Mouse (Mus musculus): ENCODE data around the gene Kpna3. TPM values are rescaled to one million over a fixed set of nuclear protein-coding genes. Genes with fewer than 3 reads are reported as not detected.
"Not testable (repeated sequence)": the region's sequence is repeated elsewhere in the genome, so short reads cannot be mapped to it uniquely, and the experiment has no call there.

The Kpna3 gene
- polyA plus RNA-seq, 1 experiment from 2014 or later, result 48.4 TPM

DNA sequence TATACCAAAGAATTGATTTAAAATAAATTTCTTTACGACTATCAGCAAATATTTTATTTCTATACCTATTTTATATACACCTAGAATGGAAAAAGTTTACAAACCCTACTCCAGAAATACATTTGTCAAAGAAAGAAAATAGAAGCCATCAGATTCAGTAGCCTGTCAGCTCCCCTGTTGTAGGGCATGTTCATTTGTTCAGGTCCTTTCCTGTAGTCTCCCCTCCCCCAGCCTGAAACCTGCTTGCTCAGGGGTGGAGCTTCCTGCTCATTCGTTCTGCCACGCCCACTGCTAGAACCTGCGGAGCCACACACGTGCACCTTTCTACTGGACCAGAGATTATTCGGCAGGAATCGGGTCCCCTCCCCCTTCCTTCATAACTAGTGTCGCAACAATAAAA is 12.6 kb downstream of the Kpna3 start:
- H3K9me3 ChIP-seq (replicated peaks); H3K9ac ChIP-seq; H3K36me3 ChIP-seq; ATAC-seq (replicated peaks; ENCODE audit: low FRiP score); H3K4me2 ChIP-seq; H3K4me3 ChIP-seq (replicated peaks); H3K27me3 ChIP-seq; H3K4me1 ChIP-seq; H3K27ac ChIP-seq: not testable (repeated sequence)
- 33% methylated on average over 4 of the region's 8 CpGs for WGBS

DNA sequence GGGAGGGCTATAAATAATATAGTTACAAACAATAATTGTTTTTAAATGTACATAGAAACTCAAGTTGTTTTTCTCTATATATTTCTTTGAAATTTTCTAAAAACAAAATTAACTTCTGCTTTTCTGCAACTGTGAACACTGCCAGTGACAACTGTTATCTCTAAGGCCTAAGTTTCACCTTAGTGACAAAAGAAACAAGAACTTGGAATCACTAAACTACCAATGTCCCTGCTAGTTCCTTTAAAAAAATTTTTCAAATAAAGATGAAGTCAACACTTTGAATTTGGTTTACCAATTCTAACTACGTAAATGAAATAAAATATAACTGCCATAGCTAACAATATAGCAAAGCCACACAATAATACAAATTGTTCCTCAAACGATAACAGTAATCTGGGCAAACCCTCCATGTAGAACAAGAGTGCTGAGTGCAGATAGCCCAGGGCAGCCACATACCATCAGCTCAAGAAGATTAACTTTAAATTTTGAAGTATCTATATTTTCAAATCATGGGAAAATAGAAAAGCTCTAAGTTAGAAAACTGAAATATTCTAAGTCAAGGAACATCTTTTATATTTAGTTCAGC is 14.5 kb downstream of the Kpna3 start:
- Histone ChIP-seq H3K9ac (no peak overlapping the region), H3K27me3 (no peaks in the 10 kb centered on the region), H3K4me2 (no peak overlapping the region), H3K9me3 (replicated peaks) (no peaks in the 10 kb centered on the region), H3K4me3 (replicated peaks) (no peak overlapping the region), H3K36me3 (0 out of 2 replicates have a peak, but pooled peaks cover 4% of the 10 kb centered on the region), H3K27ac (no peak overlapping the region), H3K4me1 (no peaks in the 10 kb centered on the region; the same call in 1 of the 2 replicates)
- WGBS, result 98% methylated on average over 2 of the region's 2 CpGs
- ATAC-seq (replicated peaks; ENCODE audit: low FRiP score), result no peak

DNA sequence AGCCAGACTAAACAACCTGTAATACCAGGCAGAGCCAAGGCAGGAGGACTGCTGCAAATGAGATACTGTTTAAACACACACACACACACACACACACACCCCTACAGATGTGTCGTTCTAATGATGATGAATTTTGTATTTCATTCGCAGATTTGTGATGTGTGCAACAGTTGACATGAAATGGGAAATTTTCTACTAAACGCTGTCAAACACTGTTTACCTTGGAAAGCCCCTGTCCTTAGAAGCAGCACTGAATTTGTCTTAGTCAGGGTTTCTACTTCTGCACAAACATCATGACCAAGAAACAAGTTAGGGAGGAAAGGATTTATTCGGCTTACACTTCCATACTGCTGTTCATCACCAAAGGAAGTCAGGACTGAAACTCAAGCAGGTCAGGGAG is 24.0 kb downstream of the Kpna3 start:
- Histone ChIP-seq H3K4me3 (replicated peaks) (no peak overlapping the region), H3K27ac (no peak overlapping the region), H3K27me3 (no peaks in the 10 kb centered on the region), H3K36me3 (no peaks in the 10 kb centered on the region), H3K4me2 (no peak overlapping the region), H3K4me1 (peaks cover 9% of the 10 kb centered on the region; the same call in 1 of the 2 replicates), H3K9me3 (replicated peaks) (no peaks in the 10 kb centered on the region), H3K9ac (no peak overlapping the region)
- 56% methylated on average over 4 of the region's 4 CpGs for WGBS
- ATAC-seq (replicated peaks; ENCODE audit: low FRiP score), result no peak

DNA sequence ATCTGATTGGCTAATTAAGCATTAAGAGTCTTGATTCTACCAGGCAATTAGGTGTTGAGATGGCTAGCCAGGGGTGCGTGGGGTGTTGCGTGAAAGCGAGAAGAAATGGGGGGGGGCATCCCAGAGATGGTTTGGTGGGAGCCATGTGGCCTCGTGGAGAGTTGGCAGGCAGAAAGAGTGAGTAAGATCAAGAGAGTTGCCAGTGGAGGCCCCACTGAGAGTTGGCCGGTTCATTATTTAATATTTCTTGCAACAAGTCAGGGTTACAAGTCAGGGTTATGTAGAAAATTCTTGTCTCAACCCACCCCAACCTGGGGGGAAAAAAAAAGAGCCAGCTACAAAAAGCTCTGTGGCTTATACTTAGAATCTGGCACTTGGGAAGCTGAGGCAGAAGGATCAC is 24.4 kb downstream of the Kpna3 start:
- peaks cover 9% of the 10 kb centered on the region; the same call in 1 of the 2 replicates for H3K4me1 ChIP-seq
- WGBS, result 71% methylated on average over 5 of the region's 5 CpGs
- H3K4me3 ChIP-seq (replicated peaks), result no peak overlapping the region
- no peaks in the 10 kb centered on the region for H3K27me3 ChIP-seq
- H3K9ac ChIP-seq, result no peak overlapping the region
- no peak for ATAC-seq (replicated peaks; ENCODE audit: low FRiP score)
- H3K27ac ChIP-seq, result no peak overlapping the region
- H3K9me3 ChIP-seq (replicated peaks), result no peaks in the 10 kb centered on the region
- H3K36me3 ChIP-seq, result no peaks in the 10 kb centered on the region
- H3K4me2 ChIP-seq, result no peak overlapping the region

DNA sequence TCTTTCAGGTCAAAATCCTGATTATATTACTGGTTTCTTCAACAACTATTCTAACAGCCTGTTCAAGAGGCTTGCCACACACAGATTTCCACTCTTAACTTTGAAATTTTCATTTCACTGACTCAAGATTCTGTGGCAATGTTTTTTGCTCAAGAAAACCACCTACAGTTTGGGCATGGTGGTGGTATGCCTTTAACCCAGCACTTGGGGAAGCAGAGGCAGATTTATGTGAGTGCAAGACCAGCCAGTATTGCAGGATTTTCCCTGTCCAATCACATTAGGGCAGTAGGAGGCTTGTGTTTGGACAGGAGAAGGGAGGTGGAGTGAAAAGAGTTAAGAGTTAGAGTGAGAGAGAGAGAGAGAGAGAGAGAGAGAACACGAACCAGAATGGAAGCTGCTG is 24.9 kb downstream of the Kpna3 start:
- Histone ChIP-seq H3K4me1 (peaks cover 9% of the 10 kb centered on the region; the same call in 1 of the 2 replicates), H3K36me3 (no peaks in the 10 kb centered on the region), H3K9me3 (replicated peaks) (no peaks in the 10 kb centered on the region), H3K4me2 (no peak overlapping the region), H3K4me3 (replicated peaks) (no peak overlapping the region), H3K27ac (no peak overlapping the region), H3K27me3 (no peaks in the 10 kb centered on the region), H3K9ac (no peak overlapping the region)
- no peak for ATAC-seq (replicated peaks; ENCODE audit: low FRiP score)
- WGBS, result 16% methylated on average over 1 of the region's 1 CpGs

DNA sequence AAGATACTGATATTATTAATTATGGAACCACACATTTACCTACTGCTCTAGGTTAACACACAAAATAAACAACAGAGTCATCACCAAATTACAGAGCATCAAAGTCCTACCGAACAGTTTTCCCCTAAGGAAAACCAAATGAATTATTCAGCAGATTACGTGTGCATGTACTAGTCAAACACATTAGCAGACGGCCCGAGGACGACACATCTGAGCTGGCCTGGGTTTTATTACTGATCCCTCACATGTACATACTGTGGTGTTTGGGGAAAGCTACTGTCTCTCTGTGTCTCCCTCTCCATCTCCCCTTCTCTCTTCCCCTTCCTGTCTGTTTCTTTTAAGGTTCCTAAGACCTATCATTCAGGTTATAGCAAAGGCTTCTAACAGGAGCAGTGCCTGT is 25.5 kb downstream of the Kpna3 start:
- Histone ChIP-seq H3K4me2 (no peak overlapping the region), H3K27me3 (no peaks in the 10 kb centered on the region), H3K36me3 (no peaks in the 10 kb centered on the region), H3K4me3 (replicated peaks) (no peak overlapping the region), H3K4me1 (peaks cover 9% of the 10 kb centered on the region; the same call in 1 of the 2 replicates), H3K27ac (no peak overlapping the region), H3K9ac (no peak overlapping the region), H3K9me3 (replicated peaks) (no peaks in the 10 kb centered on the region)
- WGBS, result 59% methylated on average over 5 of the region's 5 CpGs
- ATAC-seq (replicated peaks; ENCODE audit: low FRiP score), result no peak

DNA sequence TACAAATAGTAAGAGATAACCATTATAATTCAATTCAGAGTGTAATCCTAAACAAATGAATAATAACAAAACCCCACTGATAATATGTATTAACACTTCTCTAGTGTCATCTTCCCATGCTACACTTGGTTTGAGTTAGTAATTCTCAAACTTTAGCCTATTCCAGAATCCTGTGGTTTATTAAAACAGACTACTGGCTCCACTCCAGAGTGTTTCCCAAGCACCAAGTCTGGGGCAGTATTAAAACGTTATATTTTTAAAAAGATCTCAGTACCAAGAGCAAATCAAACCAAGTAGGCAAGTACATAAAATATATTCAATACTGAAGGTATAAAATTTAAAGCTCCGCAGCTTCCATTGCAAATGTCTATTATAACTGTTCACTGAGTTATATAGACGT is 26.0 kb downstream of the Kpna3 start:
- WGBS, result 75% methylated on average over 3 of the region's 3 CpGs
- H3K4me3 ChIP-seq (replicated peaks), result no peak overlapping the region
- H3K27me3 ChIP-seq, result no peaks in the 10 kb centered on the region
- H3K4me1 ChIP-seq, result peaks cover 9% of the 10 kb centered on the region; the same call in 1 of the 2 replicates
- H3K4me2 ChIP-seq, result no peak overlapping the region
- H3K9me3 ChIP-seq (replicated peaks), result no peaks in the 10 kb centered on the region
- no peaks in the 10 kb centered on the region for H3K36me3 ChIP-seq
- H3K27ac ChIP-seq, result no peak overlapping the region
- no peak for ATAC-seq (replicated peaks; ENCODE audit: low FRiP score)
- H3K9ac ChIP-seq, result no peak overlapping the region

DNA sequence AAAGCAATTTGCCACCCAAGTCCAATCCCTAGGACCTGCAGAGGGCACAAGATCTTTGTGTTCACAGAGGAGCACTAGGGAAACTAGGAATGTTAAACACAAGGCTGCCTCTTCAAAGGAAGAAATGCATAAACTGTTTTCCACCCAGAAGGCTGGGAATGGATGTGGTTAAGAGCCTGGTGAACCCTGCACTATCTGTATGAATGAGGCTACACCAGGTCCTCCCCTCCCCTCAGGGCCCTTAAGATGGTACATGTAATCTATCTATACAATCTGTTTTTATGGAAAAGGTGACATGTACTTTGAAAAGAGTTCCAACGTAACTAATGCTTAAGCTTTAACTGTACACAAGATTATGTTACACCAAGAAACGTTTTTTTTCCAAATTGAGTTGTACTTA is 29.7 kb downstream of the Kpna3 start:
- WGBS, result 50% methylated on average over 2 of the region's 2 CpGs
- H3K36me3 ChIP-seq, result 0 out of 2 replicates have a peak, but pooled peaks cover under 1% of the 10 kb centered on the region
- H3K9me3 ChIP-seq (replicated peaks), result no peaks in the 10 kb centered on the region
- 0 out of 2 replicates have a peak, but pooled peaks cover 2% of the 10 kb centered on the region for H3K4me1 ChIP-seq
- ATAC-seq (replicated peaks; ENCODE audit: low FRiP score), result no peak
- H3K4me2 ChIP-seq, result no peak overlapping the region
- H3K9ac ChIP-seq, result no peak overlapping the region
- no peaks in the 10 kb centered on the region for H3K27me3 ChIP-seq
- no peak overlapping the region for H3K27ac ChIP-seq
- H3K4me3 ChIP-seq (replicated peaks), result no peak overlapping the region

DNA sequence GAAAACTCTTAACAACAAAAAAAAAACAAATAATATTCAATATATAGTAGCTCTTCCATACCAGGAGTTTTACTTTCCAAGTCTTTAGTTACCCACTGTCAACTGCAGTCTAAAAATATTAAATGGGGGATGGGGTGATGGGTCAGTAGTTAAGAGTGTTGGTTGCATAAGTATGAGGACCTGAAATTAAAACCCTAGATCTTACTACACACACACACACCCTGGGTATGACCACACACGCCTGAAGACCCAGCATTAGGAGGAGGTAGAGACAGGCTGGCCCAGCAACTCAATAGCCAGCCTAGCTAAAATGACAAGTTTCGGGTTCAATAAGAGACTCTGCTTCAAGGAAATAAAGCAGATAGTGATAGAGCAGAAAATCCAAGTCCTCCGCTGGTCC is 32.6 kb downstream of the Kpna3 start:
- no peak for ATAC-seq (replicated peaks; ENCODE audit: low FRiP score)
- Histone ChIP-seq H3K4me1 (0 out of 2 replicates have a peak, but pooled peaks cover 2% of the 10 kb centered on the region), H3K9me3 (replicated peaks) (no peaks in the 10 kb centered on the region), H3K4me2 (no peak overlapping the region), H3K4me3 (replicated peaks) (no peak overlapping the region), H3K36me3 (peaks cover 7% of the 10 kb centered on the region), H3K27ac (no peak overlapping the region), H3K27me3 (no peaks in the 10 kb centered on the region), H3K9ac (no peak overlapping the region)
- WGBS, result 89% methylated on average over 3 of the region's 3 CpGs

DNA sequence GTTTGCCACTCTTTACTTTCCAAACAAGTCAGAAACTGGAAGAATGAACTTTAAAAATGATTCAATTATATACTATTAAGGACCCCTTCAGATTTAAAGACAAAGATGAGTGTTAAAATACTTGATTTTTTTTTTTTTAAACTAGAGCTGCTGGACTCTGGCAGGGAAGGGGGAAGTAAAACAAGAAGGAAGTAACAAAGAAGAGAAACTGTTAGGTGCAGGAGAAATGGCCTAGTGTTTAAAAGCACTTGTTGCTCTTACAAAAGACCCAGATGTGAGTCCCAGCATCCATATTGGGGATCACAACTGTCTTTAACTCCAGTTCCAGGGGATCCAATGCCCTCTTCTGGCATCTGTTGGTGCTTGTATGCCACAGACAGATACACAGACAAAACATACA is 33.9 kb downstream of the Kpna3 start:
- H3K27ac ChIP-seq, result no peak overlapping the region
- no peak overlapping the region for H3K9ac ChIP-seq
- H3K4me3 ChIP-seq (replicated peaks), result no peak overlapping the region
- no peaks in the 10 kb centered on the region for H3K27me3 ChIP-seq
- H3K4me2 ChIP-seq, result no peak overlapping the region
- no peaks in the 10 kb centered on the region for H3K4me1 ChIP-seq
- peaks cover 13% of the 10 kb centered on the region for H3K36me3 ChIP-seq
- no peaks in the 10 kb centered on the region for H3K9me3 ChIP-seq (replicated peaks)
- no peak for ATAC-seq (replicated peaks; ENCODE audit: low FRiP score)

DNA sequence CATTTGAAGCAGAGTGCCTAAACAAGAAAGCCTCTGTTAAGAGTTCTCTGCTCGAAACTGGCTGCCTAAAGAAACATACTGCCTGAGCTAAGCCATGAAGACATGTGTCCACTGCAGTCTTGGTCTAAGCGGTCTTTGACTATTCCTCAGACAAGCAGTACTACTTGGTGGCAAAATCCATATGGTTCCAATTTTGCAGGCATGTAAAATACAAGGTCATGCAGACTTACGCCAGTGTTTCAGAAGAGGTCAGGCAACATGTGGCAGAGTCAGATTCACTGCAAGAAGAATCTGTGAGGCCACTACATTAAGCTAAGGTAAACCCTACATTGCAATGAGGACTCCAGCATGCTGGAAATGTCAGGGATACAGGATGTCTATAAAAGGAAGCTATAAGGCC is 34.7 kb downstream of the Kpna3 start:
- H3K4me3 ChIP-seq (replicated peaks), result no peak overlapping the region
- H3K9ac ChIP-seq, result no peak overlapping the region
- H3K4me1 ChIP-seq, result no peaks in the 10 kb centered on the region
- H3K36me3 ChIP-seq, result peaks cover 17% of the 10 kb centered on the region
- no peak overlapping the region for H3K4me2 ChIP-seq
- WGBS, result 84% methylated on average over 3 of the region's 3 CpGs
- H3K27me3 ChIP-seq, result no peaks in the 10 kb centered on the region
- no peak for ATAC-seq (replicated peaks; ENCODE audit: low FRiP score)
- H3K9me3 ChIP-seq (replicated peaks), result no peaks in the 10 kb centered on the region
- H3K27ac ChIP-seq, result no peak overlapping the region

DNA sequence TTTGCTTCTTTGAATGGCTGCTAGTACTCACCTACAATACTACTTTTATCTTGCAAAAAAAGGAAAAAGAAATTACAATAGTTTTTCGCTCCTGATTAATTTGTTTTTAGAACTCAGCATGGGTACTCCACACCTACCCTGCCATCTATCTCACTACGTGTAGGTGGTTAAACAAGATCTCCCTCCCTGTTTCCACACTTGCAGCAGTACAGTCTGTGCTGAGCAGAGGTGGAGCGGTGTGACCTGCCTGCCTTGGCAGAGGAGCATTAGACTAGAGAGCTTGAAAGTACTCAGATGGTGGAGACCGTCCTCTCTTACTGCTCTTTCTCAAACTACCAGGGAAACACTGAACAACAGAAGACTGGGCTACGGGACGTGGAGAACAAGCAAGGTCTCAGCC is 44.9 kb downstream of the Kpna3 start:
- no peak overlapping the region for H3K27ac ChIP-seq
- no peaks in the 10 kb centered on the region for H3K27me3 ChIP-seq
- H3K4me3 ChIP-seq (replicated peaks), result no peak overlapping the region
- no peak for ATAC-seq (replicated peaks; ENCODE audit: low FRiP score)
- H3K36me3 ChIP-seq, result peaks cover 33% of the 10 kb centered on the region
- H3K4me2 ChIP-seq, result no peak overlapping the region
- no peaks in the 10 kb centered on the region for H3K9me3 ChIP-seq (replicated peaks)
- no peaks in the 10 kb centered on the region for H3K4me1 ChIP-seq
- no peak overlapping the region for H3K9ac ChIP-seq
- 81% methylated on average over 6 of the region's 6 CpGs for WGBS

DNA sequence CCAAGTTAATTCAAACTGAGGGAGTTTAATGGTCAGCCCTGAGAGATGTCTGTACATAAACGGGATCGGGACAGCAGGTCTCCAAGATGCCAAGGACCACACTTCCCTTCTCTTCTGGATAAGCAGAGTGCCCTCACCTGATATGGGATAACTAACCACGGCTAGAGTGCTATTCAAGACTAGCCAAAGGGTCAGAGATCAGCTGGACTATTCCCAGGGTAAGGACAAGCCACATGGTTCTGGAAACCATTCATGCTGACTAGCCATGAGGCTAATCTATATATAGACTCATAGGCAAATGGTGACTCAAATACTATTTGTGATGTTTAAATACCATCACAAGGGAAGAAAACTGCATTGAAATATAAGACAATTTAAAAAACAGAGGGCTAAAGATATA is 49.1 kb downstream of the Kpna3 start:
- H3K4me2 ChIP-seq, result no peak overlapping the region
- H3K36me3 ChIP-seq, result peaks cover 36% of the 10 kb centered on the region
- no peak for ATAC-seq (replicated peaks; ENCODE audit: low FRiP score)
- H3K4me3 ChIP-seq (replicated peaks), result no peak overlapping the region
- no peak overlapping the region for H3K9ac ChIP-seq
- no peak overlapping the region for H3K27ac ChIP-seq
- H3K9me3 ChIP-seq (replicated peaks), result no peaks in the 10 kb centered on the region
- 91% methylated on average over 3 of the region's 3 CpGs for WGBS
- H3K27me3 ChIP-seq, result no peaks in the 10 kb centered on the region
- no peaks in the 10 kb centered on the region for H3K4me1 ChIP-seq
